Mouse (Mus musculus) neutrophil, adult 65 days (primary cell): ENCODE results near the gene Mindy4. TPM values are rescaled to one million over a fixed set of nuclear protein-coding genes. Genes with fewer than 3 reads are reported as not detected.

Experiments
- total RNA-seq: library from RNA; stranded (reverse); gene quantifications from 2 replicates; pipeline ENCODE4 v1.2.4, GENCODE M21; 2023

Mindy4 gene
- 0.23 and 0.51 TPM in 2 replicates for total RNA-seq

GRCm38 (mm10) chr6:55202913-55203910, at the start of gene Mindy4:
TSS of gene Mindy4 (plus strand) at chr6:55203383.

GRCm38 (mm10) chr6:55174741-55175181, 28.4 kb upstream of the Mindy4 start, which contains the start of gene Inmt:
TSS of gene Inmt (minus strand) at chr6:55175043.

GRCm38 (mm10) chr6:55335989-55336514, 132.9 kb downstream of the Mindy4 start, which contains the start of gene Aqp1:
TSS of gene Aqp1 (plus strand) at chr6:55336432.

Other genes with a start within 250 kb of the Mindy4 start
- 36.0 and 46.0 TPM in 2 replicates for gene Nod1, start 230.8 kb upstream of the Mindy4 start, total RNA-seq
- gene Ggct, start 210.4 kb upstream of the Mindy4 start, total RNA-seq, result 5.9 and 6.3 TPM in 2 replicates
- 37.7 and 49.9 TPM in 2 replicates for gene Gars, start 165.4 kb upstream of the Mindy4 start, total RNA-seq
- gene Crhr2, start 70.4 kb upstream of the Mindy4 start, total RNA-seq, result not detected in 2 replicates
- not detected in 2 replicates for gene Inmt, start 28.3 kb upstream of the Mindy4 start, total RNA-seq
- 2.5 and 3.5 TPM in 2 replicates for gene Aqp1, start 133.0 kb downstream of the Mindy4 start, total RNA-seq
- not detected in 2 replicates for gene Ghrhr, start 172.9 kb downstream of the Mindy4 start, total RNA-seq
- not detected in 2 replicates for gene Adcyap1r1, start 248.6 kb downstream of the Mindy4 start, total RNA-seq